Mouse (Mus musculus): ENCODE results near the gene AC124502.3. TPM values are rescaled to one million over a fixed set of nuclear protein-coding genes. Genes with fewer than 3 reads are reported as not detected.
A peak's percentile ranks its signal among the peaks of the same experiment; 100 is the strongest.
"Not testable (repeated sequence)": the region's sequence is repeated elsewhere in the genome, so short reads cannot be mapped to it uniquely, and the experiment has no call there.

Gene AC124502.3
- 1 to 10 TPM; 3.4 to 6.9 TPM for total RNA-seq (2021)
- long read RNA-seq, partial matches to known transcripts, result 0 of 1 reads
- long read RNA-seq, other reads (novel, unspliced or antisense), result 1 of 1 reads

DNA sequence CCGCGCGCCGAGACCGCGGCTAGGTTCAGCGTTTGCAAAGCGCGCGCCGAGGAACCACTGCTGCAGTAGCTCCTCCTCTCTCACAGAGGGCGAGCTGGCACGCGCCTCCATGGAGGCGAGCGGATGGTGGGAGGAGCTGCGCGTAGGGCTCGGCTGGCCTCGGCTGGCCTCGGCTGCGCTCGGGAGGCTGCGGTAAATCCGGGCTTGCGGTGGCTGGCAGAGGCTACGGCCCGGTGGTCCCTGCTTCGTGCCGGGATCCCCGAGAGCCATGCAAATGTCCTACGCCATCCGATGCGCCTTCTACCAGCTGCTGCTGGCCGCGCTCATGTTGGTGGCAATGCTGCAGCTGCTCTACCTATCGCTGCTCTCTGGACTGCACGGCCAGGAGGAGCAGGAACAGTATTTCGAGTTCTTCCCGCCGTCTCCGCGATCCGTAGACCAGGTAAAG is at the start of gene AC124502.3, which contains the start of gene B4gat1:
Gene AC124502.3 (plus strand): TSS at position 183 of the 448 bp plus-strand sequence.
Gene B4gat1 (plus strand): TSS at position 118 of the 448 bp plus-strand sequence.
- peak; percentile 90 to 93 for DNase-seq (ENCODE audit: low spot score in 2 of 2)

DNA sequence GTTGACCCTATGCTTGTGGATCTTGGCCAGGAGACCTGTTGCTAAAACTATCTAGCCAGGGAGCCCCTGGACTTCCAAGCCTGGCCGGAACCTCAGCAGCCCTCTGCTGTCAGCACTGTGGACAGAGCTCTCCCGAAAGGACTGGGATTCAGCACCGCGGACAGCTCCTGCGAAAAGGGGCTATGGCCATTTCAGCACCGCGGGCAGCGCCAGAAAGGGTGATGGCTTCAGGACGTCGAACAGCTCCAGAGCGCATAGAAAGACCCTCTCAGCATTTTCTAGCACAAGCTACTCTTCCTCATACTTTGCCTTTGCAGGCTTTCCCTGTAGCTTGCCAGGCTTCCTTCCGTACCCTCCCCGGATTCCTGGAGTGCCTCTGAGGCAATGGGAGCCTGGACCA is 49.7 kb upstream of the AC124502.3 start:
- DNase-seq (ENCODE audit: low spot score in 2 of 2), result peak; percentile 89 to 90

DNA sequence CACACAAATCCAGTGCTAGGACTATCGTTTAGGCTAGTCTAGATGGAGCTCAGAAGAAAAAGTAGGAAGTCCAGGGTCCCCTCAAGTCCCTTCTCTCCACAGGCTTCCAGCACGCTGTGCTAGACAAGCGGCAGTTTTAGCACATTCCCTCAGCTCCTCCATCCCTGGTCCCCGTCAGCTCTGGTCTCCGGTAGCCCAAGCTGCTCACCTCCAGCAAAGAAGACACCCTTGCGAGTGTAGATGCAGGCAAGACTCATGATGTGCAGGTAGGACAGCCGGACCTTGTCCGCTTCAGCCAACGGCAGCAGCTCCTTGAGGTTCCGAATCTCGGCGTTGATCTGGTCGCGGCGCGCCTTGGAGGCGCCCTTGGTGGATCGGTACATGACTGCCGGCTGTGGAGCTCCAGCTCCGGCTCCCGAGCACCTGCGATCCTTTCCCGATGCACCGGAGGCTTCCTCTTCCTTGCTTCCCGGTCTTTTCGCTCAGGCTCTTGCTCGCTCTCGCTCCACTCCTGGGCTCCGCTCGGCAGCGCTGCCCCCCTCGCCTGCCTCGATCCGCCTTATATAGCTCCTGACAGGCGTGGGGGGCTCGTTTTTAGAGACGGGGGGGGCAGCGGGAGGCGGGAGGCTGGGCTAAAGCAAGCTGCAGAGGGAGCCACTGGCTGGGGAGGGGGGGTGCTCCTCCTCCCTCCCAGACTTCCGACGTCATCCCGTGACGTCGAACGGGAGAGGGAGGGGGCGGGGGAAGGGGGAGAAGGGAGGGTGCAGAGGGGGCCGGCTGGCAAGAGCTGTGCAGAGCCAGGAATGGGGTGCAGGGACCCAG is 49.0 kb upstream of the AC124502.3 start:
- peak; percentile 58 to 77 for DNase-seq (ENCODE audit: low spot score in 2 of 2)

DNA sequence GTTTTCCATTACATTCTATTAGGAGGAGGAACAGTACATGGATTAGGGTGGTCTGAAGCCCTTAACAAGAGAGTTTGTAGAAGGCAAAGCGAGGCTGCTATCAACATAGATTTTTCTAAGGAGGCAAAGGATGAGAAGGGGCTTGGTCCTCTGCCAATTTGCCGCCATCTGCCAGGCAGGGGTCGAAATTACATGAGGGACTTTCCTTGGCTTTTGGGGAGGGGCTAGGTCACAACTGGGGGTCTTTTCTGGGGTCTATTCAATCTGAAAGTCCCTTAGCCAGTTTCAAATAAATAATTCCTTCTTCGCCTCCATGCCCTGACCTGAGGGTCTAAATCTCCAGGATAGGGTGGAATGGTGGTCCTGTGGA is 48.5 kb upstream of the AC124502.3 start, which contains the start of gene Npas4:
Gene Npas4 (minus strand): TSS at position 61 of the 370 bp plus-strand sequence.
- DNase-seq (ENCODE audit: low spot score in 2 of 2), result no peak

DNA sequence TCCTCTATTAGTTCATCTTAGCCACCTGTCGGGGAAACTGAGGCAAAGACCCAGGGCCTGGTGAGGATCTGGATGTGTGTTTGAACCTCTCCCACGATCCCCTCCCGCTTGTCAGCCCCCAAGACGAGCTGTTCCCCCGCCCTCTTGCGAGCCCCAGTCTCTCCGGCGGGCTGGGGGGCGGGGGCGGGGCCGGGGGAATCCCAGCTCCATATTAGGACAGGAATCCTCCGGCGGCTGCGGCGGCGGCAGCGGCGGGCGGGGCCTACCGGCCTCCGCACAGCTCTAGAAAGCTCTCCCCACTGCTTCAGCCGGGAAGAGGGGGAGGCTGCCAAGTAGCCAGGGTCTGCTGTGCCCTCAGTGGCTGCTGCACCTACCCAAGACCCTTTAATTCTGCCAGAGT is 48.0 kb upstream of the AC124502.3 start:
- DNase-seq (ENCODE audit: low spot score in 2 of 2), result peak in 1 of 2 experiments; percentile 48

DNA sequence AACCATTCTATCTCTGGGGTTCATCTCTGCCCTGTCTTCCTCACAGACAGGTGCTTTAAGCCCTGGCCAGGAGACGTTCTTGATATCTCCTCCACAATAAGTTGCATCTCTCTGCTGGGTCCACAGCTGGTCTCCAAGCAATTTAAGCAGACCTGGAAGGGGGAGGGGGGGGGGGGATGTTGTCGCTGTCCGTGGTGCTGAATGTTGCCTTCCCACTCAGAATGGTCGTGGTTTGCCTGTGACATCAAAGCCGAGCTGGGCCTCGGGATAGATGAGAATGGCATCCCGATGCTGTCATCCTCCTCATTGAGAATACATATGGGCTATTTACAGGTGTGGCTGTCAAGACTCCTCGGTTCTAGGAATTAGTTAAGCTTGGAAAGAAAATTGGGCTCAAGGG is 46.3 kb upstream of the AC124502.3 start:
- no peak for DNase-seq (ENCODE audit: low spot score in 2 of 2)

DNA sequence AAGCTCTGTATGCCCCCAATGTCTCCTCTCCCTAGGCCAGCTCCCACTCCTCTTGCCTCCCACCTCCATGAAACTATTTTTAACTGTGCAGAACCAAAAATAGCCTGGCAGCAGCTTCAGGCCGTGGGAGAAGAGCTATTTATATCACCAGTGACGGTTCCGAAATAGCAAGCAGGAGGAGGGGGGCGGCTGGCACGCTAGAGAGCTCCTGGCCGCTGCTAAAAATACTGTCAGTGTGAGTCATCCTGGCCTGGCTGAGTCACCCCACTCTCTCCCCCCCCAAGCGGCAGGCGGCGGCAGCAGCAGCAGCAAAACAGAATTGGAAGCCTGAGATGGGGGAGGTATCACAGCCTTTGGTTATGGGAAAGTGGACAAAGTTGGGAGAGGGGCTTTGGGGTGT is 45.8 kb upstream of the AC124502.3 start:
- DNase-seq (ENCODE audit: low spot score in 2 of 2), result peak; percentile 50 to 70

DNA sequence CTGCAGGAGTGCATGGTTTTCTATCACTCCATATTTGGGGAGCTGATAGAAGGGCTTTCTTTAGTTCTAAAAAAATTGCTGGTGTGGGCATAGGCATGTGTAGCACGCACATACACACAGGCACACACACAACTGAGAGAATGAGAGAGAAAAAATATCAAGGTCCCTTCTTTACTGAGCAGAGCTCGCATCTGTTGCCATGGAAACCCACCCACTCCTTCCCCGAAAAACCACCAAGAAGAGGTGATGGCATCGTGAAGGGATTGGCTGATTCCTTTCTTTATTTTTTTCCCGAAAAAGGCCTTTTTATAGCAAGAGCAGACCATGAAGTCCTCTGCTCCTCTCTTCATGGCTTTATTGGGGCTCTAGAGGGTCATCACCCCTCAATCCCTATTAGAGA is 44.6 kb upstream of the AC124502.3 start:
- DNase-seq (ENCODE audit: low spot score in 2 of 2), result peak in 1 of 2 experiments; percentile 55

DNA sequence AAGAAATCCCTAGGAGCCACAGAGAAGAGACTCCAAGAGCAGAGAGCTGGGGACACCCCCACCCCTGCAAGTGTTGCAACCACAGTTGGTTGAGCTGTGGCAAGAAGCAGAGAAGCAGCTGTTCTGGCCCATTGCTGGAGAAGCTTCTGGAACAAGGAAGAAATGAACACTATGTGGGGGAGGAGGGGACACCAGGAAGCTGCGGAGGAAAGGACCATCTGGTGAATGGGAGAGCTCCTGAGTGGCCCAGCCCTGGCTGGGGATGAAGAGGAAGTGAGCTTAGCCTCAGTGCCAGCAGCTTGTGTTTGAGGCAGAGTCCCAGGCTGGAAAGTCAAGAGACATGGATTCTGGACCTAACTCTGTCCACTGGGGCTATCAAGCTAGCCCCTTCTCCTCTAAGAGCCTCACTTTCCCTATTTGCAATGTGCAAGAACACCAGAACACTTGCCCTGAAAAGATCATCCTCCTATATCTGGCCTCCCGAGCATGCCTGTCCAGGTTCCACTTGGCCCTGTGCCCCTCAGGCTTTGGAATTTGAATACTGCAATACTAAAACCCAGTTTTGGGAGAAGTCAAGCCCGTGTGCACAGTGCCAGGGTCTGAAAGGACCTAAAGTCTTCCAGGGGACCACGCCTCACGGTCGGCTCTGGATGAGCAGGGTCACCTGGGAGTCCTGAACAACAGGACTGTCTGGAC is 39.1 kb upstream of the AC124502.3 start:
- DNase-seq (ENCODE audit: low spot score in 2 of 2), result no peak

DNA sequence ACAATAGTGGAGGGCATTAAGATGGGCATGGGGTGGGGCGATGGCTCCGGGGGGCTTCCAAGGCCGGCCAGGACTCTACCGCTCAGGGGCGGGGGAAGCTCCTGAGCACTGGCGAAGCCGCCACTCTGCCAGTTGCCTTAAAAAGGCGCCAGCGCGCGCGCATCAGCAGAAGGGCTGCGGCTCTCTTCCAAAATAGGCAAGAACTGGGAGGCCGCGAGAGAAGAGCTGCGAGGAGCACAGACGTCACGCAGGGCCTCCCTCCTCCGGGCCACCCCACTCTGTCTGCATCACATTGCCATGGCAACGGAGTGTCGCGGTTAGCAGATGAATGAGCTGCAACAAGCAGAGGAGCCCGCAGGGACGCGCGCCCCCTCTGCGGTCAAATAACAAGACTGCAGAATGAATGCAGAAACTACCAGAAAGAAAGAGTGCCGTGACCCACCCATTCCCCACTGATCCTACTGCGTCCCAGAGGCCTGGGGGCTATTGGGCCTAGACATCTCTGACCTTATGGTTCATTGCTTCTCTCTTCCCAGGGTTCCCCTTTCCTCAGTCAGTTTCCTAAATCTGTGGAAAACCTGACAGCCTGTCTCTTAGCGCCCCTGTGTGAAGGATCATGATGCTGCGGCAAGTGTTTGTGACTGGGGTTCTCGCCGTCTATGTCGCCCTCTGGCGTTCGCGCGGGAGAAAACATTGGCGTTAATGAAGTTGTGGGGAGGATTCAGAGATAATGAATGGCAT is 36.9 kb upstream of the AC124502.3 start:
- peak; percentile 84 to 91 for DNase-seq (ENCODE audit: low spot score in 2 of 2)

DNA sequence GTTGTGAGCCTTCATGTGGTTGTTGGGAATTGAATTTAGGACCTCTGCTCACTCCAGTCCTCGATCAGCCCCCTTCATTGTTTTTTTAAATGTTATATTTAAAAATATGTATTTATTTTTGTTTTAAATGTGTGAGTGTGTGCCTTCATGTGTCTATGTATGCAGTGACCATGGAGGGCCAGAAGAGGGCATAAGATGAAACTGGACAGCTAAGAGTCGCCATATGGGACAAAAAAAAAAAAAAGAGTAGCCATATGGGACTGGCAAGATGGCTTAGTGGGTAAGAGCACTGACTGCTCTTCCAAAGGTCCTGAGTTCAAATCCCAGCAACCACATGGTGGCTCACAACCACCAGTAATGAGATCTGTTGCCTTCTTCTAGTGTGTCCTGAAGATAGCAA is 35.0 kb upstream of the AC124502.3 start:
- not testable (repeated sequence) for DNase-seq (ENCODE audit: low spot score in 2 of 2)

DNA sequence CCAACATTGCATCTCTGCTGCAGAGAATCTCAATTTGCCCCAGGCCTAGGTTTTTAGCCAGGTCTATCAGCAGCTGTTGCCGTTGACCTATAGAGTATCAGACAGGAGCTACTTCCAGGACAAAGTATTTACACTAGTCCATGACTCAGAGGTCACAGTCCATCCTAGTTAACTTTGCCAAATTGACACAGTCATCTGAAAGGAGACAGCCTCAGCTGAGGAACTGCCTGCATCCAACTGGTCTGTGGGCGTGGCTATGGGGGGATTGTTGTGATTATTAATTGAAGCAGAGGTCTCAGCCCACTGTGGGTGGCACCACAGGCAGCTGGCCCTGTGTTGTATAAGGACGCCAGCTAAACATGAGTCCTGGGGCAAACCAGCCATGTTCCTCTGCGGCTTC is 33.8 kb upstream of the AC124502.3 start:
- no peak for DNase-seq (ENCODE audit: low spot score in 2 of 2)

DNA sequence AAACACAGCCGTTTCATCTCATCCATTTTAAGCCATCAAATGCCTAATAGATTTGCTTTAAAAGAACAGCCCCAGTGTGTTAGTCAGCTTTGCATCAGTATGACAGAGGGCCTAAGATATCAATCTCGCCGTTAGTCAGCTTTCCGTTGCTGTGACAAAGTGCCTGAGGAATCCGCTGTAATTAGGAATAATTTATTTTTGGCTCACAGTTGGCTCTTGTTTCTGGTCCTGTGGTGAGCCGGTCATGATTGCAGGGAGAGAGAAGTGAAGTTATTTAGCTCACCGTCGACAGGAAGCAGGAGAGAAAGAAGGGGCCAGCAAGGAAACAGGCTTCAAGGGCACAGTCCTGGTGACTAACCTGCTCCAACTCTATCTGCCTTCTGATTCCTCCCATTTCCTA is 25.6 kb upstream of the AC124502.3 start:
- DNase-seq (ENCODE audit: low spot score in 2 of 2), result no peak

DNA sequence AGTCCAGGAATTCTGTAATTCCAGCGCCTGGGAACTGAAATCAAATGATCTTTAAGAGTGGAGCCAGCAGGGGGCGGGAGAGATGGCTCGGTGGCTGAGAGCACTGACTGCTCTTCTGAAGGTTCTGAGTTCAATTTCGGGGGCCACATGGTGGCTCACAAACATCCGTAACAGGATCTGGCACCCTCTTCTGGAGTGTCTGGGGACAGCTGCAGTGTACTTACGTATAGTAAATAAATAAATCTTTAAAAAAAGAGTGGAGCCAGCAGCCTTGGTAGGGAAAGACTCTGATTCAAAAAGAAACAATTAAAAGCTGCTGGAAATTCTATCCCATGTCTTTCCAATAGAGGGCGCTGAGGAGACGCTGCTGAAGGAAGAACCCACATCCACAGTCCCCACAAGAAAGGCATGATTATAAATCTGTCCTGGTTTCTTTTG is 23.7 kb upstream of the AC124502.3 start:
- no peak for DNase-seq (ENCODE audit: low spot score in 2 of 2)

DNA sequence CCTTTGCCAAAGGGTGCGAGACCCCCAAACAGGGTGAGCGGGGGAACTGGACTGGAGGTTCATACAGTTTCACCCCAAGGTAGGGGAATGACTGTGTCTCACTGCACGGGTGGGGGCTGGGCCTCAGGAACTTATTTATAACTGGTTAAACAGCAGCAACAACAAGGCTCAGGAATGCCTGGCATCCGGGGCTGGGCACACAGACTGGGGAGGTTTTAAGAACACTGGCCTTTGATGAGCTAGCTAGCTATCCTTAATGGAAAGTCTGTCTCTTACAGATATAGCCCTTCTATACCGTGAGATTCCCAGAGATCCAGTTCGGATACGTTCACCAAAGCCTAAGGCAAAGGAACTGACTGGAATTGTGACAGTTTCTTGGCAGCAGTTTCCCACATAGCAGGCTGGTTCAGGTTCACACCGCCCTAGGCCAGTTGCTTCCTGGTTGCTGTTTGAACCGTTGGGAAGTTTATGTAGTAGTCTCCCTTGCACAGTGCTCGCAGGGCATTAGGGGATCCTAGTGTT is 22.4 kb upstream of the AC124502.3 start:
- no peak for DNase-seq (ENCODE audit: low spot score in 2 of 2)

DNA sequence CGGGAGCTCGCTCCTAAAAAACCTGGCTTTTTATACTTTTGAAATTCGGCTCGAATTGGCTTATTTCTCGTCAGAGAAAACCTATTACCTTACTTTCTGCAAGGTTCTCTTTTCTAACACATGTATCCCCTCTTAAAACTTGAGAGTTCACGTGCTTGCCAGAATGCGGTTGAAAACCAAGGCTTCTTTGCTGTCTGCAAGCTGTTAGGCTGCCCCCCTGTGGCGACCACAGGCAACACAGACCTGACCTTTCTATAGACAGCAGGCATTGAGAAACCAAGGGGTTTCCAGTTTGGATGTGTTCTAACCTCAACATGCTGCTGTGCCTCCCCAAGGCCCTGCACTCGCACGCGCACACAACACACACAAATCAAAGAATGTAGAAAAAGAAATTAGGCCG is 21.9 kb upstream of the AC124502.3 start:
- peak; percentile 50 to 69 for DNase-seq (ENCODE audit: low spot score in 2 of 2)

DNA sequence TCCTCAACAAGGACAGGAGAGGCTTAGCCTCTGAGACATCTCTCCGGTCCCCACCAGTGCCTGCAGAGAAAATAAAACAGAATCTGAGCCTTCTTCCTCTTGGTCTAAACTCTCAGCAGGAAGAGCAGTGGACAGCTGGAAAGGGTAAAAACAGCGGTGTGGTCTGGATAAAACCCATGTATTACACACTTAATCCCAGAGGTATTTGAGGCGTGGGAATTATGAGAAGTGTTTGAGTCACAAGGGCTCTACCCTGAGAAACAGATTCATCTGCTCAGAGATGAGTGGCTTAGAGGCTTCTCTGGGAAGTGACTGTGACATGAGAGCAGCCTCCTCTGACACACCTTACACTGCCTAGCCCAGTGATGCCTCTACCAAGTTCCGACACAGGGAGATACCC is 21.1 kb upstream of the AC124502.3 start:
- DNase-seq (ENCODE audit: low spot score in 2 of 2), result no peak

DNA sequence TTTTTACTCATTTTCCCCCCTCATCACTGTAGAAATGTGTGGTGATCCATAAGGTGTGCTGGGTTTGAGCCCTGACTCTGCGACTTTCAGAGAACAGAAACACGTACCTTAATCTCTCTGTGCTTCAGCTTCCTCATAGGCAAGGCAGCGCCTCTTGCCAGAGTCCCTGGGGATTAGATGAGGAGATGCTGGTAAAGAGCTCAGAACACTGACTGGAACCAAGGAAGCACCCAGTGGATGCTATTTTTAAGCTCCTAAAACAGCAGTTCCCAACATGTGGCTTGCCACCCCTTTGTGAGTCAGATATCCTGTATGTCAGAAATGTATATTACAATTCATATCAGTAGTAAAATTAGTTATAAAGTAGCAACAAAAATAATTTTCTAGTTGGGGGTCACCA is 20.5 kb upstream of the AC124502.3 start:
- no peak for DNase-seq (ENCODE audit: low spot score in 2 of 2)

DNA sequence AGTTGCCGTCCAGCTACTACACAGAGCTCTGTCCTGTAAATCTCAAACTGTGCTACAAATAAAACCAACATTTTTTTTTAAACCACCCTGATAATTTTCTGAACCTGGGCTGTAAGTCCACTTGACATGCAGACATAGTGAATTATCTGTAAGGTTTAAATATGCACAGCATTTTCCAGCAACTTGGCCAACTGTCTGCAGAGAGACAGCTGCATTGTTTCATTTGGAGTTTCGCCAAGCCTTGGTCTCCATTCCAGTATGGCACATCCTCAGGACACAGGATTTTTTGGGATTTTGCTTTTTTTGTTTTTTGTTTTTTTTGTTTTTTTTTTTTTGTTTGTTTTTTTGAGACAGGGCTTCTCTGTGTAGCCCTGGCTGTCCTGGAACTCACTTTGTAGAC is 17.3 kb upstream of the AC124502.3 start:
- DNase-seq (ENCODE audit: low spot score in 2 of 2), result no peak

DNA sequence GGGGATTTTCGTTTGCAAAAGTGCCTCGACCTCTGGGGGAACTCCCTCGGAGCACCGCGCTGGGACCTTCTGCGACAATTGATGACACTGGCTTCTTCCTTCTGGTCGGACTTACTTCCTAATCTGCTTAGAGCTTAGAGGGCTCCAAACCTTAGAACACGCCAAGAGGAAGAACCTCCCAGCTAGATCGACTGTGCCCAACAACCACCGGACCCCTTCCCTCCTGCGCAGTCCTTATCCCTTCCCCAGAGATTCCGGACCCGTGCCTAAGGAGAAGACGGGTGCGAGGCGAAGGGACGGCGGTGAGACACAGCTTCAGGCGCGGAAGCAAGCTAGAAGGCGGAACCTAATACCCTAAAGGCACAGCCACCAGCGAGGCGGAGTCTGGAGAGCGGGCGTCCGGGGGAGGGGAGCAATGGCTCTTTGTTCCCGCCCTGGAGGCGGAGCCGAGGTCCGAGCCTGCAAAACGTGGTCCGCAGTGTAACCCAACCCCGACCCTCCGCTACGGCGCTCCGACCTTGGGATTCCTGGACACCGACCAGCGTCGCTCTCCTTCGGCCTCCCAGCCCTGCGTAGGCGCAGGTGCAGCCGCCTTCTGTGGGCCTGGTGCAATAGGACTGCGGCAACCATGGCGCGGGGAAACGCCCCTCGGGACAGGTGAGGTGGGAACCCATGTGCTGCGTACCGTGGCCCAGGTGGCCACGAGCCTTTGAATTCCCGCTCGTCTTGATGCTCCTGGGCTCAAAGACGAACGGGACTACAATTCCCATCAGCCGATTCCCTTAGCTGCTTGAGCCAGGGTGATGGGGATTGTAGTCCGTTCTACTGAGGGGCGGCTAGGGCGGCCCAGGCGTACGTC is 14.8 kb upstream of the AC124502.3 start, which contains the start of gene Slc29a2:
Gene Slc29a2 (plus strand): TSS at position 240 of the 859 bp plus-strand sequence.
- peak; percentile 83 to 88 for DNase-seq (ENCODE audit: low spot score in 2 of 2)
